Mouse (Mus musculus) hindbrain, embryonic 11.5 days (tissue): ENCODE measurements at regions not wholly inside any gene's neighbourhood (a gene's known extent, or its start where the extent isn't known, plus 50 kb on each side); places are given as distances from the start of the nearest gene placed in this dataset.

Experiments
- ATAC-seq: fragments of 200-750 bp; cut with Nextera tagmentation; 2 replicates; pipeline ENCODE4 v1.8.0; 2017; ENCODE audit warnings: mild to moderate bottlenecking, moderate TSS enrichment, moderate library complexity; ENCODE audit not compliant: low FRiP score
- DNase-seq: peaks from one replicate; pipeline ENCODE4 v3.0.0-alpha.2; 2015; ENCODE audit warnings: low spot score
- H3K27ac ChIP-seq: fragments of 300-500 bp; sonication (generic); 2 replicates; pipeline ENCODE4 v1.5.1; 2014; ENCODE audit warnings: mild to moderate bottlenecking, low read depth, low read length
- H3K27me3 ChIP-seq: fragments of 300-500 bp; sonication (generic); 2 replicates; pipeline ENCODE4 v1.6.1; 2014; ENCODE audit warnings: mild to moderate bottlenecking, low read length, moderate library complexity, mixed read lengths; ENCODE audit not compliant: control insufficient read depth, insufficient read depth
- H3K36me3 ChIP-seq: fragments of 300-500 bp; sonication (generic); 2 replicates; pipeline ENCODE4 v1.6.1; 2014; ENCODE audit warnings: mild to moderate bottlenecking, low read length, moderate library complexity, mixed read lengths; ENCODE audit not compliant: control insufficient read depth, insufficient read depth
- H3K4me1 ChIP-seq: fragments of 300-500 bp; sonication (generic); replicated peaks from 2 replicates; pipeline ENCODE4 v1.6.1; 2014; ENCODE audit warnings: low read length, mixed read lengths; ENCODE audit not compliant: control insufficient read depth, insufficient read depth
- H3K4me2 ChIP-seq: fragments of 300-500 bp; sonication (generic); replicated peaks from 2 replicates; pipeline ENCODE4 v1.6.1; 2014; ENCODE audit warnings: mild to moderate bottlenecking, low read depth, low read length
- H3K4me3 ChIP-seq: fragments of 300-500 bp; sonication (generic); 2 replicates; pipeline ENCODE4 v1.5.1; 2014; ENCODE audit warnings: low read depth, low read length
- H3K9ac ChIP-seq: fragments of 300-500 bp; sonication (generic); 2 replicates; pipeline ENCODE4 v1.6.1; 2014; ENCODE audit warnings: low read depth, low read length
- H3K9me3 ChIP-seq: fragments of 300-500 bp; sonication (generic); 2 replicates; pipeline ENCODE4 v1.6.1; 2016; ENCODE audit warnings: low read length; ENCODE audit not compliant: control insufficient read depth
- WGBS: fragments of 180-500 bp; shearing (Covaris S2); extraction: QIAGEN DNeasy Blood & Tissue Kit; methylation state at CpG from one replicate; pipeline ENCODE4 v1.1.7; 2014; 5-methylcytosine and 5-hydroxymethylcytosine counted together

DNA sequence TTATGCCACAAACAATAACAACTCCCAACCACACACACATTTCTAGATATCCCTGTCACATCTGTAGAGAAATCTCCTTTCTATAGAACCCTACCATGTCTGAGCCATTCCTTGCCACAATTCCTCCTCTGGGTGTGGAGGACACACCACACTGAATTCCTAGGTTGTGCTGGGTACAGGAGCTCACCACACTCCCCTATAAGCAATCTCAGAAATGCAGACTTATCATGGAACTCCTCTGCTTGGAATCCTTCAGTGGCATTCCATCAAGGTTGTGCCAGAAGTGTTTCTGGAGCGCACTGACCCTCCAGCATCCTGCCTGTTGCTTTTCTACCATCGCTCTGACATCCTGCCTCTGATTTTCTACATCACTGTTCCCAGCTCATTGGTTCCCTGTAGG lies 1052.3 kb downstream of the A830018L16Rik start:
- no peaks in the 10 kb centered on the region for H3K27me3 ChIP-seq
- H3K36me3 ChIP-seq = no peaks in the 10 kb centered on the region
- no peak overlapping the region for H3K9ac ChIP-seq
- ATAC-seq (no peak), DNase-seq (no peak)
- H3K4me2 ChIP-seq = no peak overlapping the region
- no peak overlapping the region for H3K4me3 ChIP-seq
- no peaks in the 10 kb centered on the region for H3K4me1 ChIP-seq
- H3K9me3 ChIP-seq = no peaks in the 10 kb centered on the region
- WGBS = 80% methylated on average over 2 of the region's 2 CpGs
- H3K27ac ChIP-seq = no peak overlapping the region

DNA sequence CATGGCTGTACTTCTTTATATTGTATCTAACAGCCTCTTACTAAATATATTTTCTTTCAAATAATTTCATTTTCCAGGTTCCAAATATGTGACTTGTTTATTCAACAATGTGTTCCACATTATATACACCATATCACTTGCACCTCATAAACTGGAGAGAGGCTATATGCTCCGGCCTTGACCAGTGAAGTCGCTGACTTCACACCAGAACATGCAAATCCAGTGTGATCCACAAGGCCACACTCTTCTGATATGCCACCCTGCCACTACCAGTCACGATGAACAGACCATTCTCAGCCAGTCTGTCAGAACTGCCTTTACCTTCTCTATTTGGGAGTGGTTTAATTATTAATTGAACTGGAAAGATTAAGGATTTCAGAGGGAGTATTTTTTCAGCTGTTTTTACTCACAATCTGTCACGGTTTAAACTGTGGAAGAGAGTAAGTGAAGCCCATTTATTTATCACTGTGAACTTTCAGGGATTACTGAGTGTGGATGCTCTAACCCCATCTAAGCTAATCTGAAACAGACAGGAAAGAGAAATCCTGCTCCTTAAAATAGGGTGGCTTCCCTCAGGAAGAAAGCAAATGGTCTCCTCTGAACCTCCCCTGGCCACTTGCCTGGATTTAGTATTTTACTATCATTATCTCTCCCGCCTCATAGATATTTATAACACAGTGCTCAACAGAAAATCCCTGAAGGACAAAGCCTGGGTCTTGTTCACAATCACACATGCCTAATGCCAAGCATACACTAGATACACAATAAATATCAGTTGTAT lies 1065.3 kb downstream of the A830018L16Rik start:
- no peaks in the 10 kb centered on the region for H3K36me3 ChIP-seq

DNA sequence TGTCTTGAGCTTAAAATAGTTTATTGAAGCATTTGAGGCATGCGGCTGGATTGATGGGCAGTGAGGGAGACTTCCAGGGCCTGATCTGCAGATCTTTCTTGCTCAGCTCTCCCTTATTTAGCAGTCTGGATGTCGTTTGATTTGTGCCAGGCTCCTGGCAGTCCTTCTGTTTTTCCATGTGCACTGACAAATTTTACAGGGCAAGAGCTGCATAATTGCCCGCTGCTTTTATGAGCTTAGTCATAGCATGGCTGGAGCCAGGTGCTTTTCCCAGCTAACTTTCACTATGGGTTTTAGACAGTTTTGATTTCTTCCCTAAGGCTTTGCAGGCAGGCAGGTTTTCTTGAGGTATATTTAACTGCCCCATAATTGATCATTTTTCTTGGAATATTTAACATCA lies 1086.5 kb downstream of the A830018L16Rik start:
- Histone ChIP-seq H3K27me3 (no peaks in the 10 kb centered on the region), H3K4me1 (no peaks in the 10 kb centered on the region), H3K36me3 (no peaks in the 10 kb centered on the region), H3K4me3 (no peak overlapping the region), H3K4me2 (no peak overlapping the region), H3K9me3 (no peaks in the 10 kb centered on the region), H3K27ac (no peak overlapping the region), H3K9ac (no peak overlapping the region)
- ATAC-seq (no peak), DNase-seq (no peak)
- WGBS = 90% methylated on average over 3 of the region's 3 CpGs

More for the DNA sequence above, 1065.3 kb downstream of the A830018L16Rik start:
- H3K27ac ChIP-seq = no peak overlapping the region
- H3K4me3 ChIP-seq = no peak overlapping the region
- H3K4me1 ChIP-seq = no peaks in the 10 kb centered on the region
- no peaks in the 10 kb centered on the region for H3K9me3 ChIP-seq
- H3K27me3 ChIP-seq = no peaks in the 10 kb centered on the region
- H3K4me2 ChIP-seq = no peak overlapping the region
- ATAC-seq = no peak
- DNase-seq = no peak
- no peak overlapping the region for H3K9ac ChIP-seq
- WGBS = 76% methylated on average over 5 of the region's 5 CpGs

DNA sequence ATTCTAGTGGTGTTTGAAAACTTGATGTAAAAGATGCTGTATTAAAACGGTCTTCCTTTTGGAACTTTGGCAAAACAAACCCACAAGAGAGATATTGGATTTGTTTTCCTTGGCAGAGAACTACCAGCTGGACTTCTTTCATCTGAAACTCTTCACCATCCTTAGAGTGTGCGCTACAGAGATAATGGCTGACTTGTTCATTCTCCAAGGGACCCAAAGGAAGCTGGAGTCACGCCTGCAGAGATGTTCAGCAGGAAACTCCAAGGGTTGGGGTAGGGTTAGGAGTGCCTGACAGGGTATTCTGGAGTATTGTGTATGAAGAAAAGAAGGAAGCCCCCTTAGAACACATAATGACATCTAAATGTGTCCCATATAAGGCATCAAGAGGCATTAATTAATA lies 1094.1 kb downstream of the A830018L16Rik start:
- WGBS = 65% methylated on average over 3 of the region's 3 CpGs

DNA sequence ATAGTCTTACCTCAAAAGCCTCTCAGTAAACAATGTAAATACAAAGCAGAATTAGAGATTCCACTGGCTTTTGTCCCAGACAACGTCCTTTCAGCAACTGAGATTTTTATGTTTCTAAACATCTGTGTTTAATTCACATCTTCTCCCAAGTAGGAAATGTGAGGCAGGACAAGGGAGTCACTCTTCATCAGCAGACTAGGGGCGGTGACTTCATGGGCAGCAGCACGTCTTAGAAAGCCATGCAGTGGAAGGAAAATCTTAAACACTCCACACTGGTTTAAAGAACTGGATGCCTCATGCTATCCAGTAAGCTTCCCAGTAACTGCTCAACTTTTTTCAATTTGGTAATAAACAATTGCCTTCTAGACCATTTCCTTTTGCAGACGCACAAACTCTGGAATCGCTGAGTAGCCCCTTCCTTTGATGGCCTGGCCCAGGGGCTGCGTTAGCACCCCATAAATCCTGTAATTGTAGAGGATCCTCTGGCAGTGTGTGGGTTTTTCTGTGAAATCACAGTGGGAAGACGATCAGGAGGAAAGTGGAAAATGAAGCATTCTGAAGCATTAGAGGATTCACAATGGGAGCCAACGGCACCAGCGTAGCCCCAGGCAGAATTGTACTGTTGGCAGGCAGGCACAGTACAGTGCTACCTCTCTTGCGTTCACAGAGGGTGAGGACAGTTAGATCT lies 1096.4 kb downstream of the A830018L16Rik start:
- ATAC-seq = no peak

More for the DNA sequence above, 1094.1 kb downstream of the A830018L16Rik start:
- H3K4me3 ChIP-seq = no peak overlapping the region
- DNase-seq (no peak), ATAC-seq (no peak)
- H3K4me2 ChIP-seq = no peak overlapping the region
- no peak overlapping the region for H3K27ac ChIP-seq
- no peak overlapping the region for H3K9ac ChIP-seq
- no peaks in the 10 kb centered on the region for H3K9me3 ChIP-seq
- no peaks in the 10 kb centered on the region for H3K36me3 ChIP-seq
- no peaks in the 10 kb centered on the region for H3K27me3 ChIP-seq
- no peaks in the 10 kb centered on the region for H3K4me1 ChIP-seq

DNA sequence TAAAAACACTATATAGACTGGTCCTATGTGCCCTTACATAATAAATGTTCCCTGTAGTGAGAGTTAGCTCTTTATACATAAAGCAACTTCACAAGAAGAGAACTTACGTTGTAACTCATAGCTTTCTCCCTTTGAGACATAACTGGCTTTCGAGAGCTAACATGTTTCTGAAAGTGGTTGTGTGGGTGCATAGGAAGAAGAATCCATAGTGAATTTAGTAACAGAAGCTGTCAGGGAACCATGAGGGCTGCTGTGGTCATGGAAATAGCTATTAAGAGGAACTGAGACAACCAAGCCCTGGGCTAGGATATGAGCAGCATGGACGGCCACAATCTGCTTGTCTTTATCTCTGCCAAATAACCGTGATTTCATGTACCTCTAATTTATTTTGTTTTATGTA lies 1105.7 kb downstream of the A830018L16Rik start:
- H3K9ac ChIP-seq = no peak overlapping the region
- DNase-seq (no peak), ATAC-seq (no peak)
- no peaks in the 10 kb centered on the region for H3K36me3 ChIP-seq
- H3K4me1 ChIP-seq = no peaks in the 10 kb centered on the region
- H3K27ac ChIP-seq = no peak overlapping the region
- no peaks in the 10 kb centered on the region for H3K9me3 ChIP-seq
- 93% methylated on average over 4 of the region's 4 CpGs for WGBS
- no peak overlapping the region for H3K4me2 ChIP-seq
- H3K4me3 ChIP-seq = no peak overlapping the region
- no peaks in the 10 kb centered on the region for H3K27me3 ChIP-seq

More for the DNA sequence above, 1096.4 kb downstream of the A830018L16Rik start:
- Histone ChIP-seq H3K27me3 (no peaks in the 10 kb centered on the region), H3K4me3 (no peak overlapping the region), H3K9me3 (no peaks in the 10 kb centered on the region), H3K4me1 (no peaks in the 10 kb centered on the region), H3K4me2 (no peak overlapping the region), H3K9ac (no peak overlapping the region), H3K36me3 (no peaks in the 10 kb centered on the region), H3K27ac (no peak overlapping the region)
- 82% methylated on average over 10 of the region's 10 CpGs for WGBS
- DNase-seq = no peak

DNA sequence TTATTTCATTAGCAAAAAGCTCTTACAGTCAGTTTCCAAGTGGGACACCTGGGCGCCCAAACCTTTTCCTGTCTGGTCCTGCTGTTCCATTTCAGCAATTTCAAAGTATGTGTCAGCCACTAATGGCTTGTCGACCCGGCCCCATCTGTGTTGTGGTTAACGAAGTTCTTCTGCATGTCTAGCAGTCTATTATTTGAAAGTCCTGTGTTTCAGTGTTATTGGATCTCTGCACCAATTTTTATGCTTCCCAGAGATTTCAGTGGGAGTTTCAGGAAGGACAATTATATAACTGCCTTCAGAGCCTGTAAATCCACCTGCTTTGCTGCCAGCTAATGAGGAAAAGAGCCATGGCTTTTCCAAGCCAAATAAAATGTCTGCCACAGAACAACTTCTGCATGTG lies 1142.0 kb downstream of the A830018L16Rik start:
- Histone ChIP-seq H3K27me3 (no peaks in the 10 kb centered on the region), H3K27ac (no peak overlapping the region), H3K9ac (no peak overlapping the region), H3K36me3 (no peaks in the 10 kb centered on the region), H3K4me2 (no peak overlapping the region), H3K9me3 (no peaks in the 10 kb centered on the region), H3K4me3 (no peak overlapping the region), H3K4me1 (no peaks in the 10 kb centered on the region)
- DNase-seq (no peak), ATAC-seq (no peak)
- 88% methylated on average over 4 of the region's 4 CpGs for WGBS

DNA sequence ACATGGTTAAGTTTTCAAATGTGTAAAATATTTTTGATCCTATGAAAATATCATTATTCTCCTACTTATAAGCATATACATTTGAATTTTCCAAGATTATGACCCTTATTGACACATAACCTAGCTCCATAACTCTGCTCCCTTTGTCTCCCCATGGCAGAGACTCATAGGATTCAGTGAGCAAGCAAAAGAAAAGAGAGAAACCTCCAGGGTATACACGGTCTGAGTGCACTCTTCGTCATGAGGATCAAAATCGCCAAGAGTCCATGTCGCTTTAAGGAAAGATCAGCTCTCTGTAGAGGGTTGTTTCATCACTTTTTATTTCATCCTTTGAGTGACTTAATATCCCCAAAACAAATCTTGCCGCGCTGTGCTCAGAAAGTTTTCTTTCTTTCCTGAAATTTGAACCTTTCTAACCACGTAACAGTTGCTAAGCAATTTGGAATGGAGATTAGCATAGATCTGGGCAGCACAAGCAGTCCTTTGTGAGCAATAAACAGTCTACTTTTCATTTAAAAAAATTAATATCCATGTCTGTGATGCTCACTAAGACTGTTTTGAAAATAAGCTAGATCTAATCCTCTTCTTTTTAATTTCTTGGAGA lies 1158.0 kb downstream of the A830018L16Rik start:
- Histone ChIP-seq H3K9me3 (no peaks in the 10 kb centered on the region), H3K4me2 (no peak overlapping the region)
- no peak for ATAC-seq

More for the DNA sequence above, 1158.0 kb downstream of the A830018L16Rik start:
- H3K27ac ChIP-seq = no peak overlapping the region
- no peaks in the 10 kb centered on the region for H3K27me3 ChIP-seq
- WGBS = 55% methylated on average over 7 of the region's 7 CpGs
- DNase-seq = no peak
- no peaks in the 10 kb centered on the region for H3K36me3 ChIP-seq
- H3K4me3 ChIP-seq = no peak overlapping the region
- H3K9ac ChIP-seq = no peak overlapping the region
- H3K4me1 ChIP-seq = no peaks in the 10 kb centered on the region
